Mouse (Mus musculus): ENCODE results near the gene Gm28778. TPM values are rescaled to one million over a fixed set of nuclear protein-coding genes. Genes with fewer than 3 reads are reported as not detected.

Gene Gm28778
- polyA plus RNA-seq (2017; shearing (Covaris generic)): not detected

DNA sequence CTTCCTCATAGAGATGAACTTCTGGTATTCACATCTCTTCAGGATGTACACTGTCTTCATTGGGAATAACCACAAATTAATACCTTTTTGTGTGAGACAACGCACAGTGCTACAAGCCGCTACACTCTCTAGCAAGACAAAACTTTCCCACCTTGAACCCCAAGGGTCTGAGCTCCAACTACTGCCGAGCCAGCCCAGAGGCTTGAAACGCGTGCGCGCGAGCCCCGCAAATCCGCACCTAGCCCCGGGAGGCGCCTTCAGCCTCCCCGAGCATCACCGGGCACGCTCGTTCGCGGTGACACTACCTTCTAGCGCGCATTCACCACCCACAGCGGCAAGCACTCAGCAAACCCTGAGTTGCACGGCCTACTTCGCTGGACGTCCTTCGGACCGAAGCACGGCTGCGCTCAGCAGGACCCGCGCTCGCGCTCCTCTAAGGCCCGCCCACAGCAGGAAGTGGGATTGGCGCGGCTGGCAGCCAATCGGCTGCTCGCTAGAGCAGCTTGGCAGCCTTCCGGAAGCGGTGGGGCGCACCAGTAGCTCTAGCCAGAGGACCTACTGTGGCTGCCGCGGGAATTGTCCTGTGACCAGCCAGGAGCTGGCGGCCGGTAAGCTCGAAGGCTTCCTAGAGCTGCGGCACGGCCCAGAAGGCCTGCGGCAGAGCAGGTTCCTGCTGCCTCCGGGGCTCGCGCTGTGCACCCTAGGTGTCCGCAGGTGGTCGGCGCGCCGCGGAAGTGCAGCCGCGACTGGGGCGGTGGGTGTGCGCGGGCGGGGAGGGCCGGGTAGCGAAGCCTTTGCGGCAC lies at the start of gene Gm28778, which contains the start of the genes Pms1 and Ormdl1:
TSS of gene Gm28778 (plus strand) at position 531 of the 803 bp plus-strand sequence.
TSS of gene Pms1 (minus strand) at position 438 of the 803 bp plus-strand sequence.
TSS of gene Ormdl1 (plus strand) at position 515 of the 803 bp plus-strand sequence.

DNA sequence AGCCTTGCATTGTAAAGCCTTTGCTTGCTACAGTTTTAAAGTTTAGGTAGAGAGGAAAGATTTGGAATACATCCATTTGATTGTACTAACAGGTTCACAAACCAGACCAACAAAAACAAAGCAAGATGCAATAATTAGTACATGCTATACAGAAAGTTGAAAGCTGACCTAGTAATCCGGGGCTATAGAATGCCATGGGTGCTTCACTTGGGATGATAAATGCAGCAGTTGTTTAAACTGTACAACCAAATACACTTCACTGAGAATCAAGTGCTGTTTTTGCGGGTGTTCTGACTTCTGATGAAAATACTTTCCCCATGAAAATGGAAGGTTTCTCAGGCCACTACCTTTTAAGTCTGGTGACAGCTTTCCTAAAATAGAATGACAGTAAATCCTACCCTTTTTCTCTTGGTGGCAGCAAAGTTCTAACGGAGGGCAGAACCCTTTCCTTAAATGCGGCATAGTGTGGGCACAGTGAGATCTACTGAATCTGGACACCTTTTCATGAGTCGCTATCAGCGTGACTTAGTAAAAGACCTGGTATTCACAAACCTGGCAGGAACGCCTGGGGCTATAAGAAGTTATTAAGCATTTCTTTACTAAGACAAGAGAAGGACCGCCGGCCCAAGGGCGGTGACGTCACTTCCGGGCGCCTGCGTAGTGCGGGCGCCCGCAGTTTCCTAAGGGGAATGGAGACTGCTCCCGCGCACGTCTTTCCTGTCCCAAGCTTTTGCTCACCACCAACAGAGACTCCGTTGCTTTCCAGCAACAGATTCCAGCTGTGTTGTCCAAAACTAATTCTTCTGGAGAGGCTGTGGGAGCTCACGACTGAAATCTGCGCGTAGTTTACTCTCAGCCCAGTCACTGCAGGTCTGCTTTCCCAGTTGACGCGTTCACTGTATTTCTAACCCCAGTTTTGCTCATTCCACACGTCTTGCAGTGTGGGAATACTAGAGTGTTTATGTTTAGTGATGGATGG lies 16.4 kb downstream of the Gm28778 start, which contains the start of gene Osgepl1:
TSS of gene Osgepl1 (plus strand) at position 636 of the 979 bp plus-strand sequence.

DNA sequence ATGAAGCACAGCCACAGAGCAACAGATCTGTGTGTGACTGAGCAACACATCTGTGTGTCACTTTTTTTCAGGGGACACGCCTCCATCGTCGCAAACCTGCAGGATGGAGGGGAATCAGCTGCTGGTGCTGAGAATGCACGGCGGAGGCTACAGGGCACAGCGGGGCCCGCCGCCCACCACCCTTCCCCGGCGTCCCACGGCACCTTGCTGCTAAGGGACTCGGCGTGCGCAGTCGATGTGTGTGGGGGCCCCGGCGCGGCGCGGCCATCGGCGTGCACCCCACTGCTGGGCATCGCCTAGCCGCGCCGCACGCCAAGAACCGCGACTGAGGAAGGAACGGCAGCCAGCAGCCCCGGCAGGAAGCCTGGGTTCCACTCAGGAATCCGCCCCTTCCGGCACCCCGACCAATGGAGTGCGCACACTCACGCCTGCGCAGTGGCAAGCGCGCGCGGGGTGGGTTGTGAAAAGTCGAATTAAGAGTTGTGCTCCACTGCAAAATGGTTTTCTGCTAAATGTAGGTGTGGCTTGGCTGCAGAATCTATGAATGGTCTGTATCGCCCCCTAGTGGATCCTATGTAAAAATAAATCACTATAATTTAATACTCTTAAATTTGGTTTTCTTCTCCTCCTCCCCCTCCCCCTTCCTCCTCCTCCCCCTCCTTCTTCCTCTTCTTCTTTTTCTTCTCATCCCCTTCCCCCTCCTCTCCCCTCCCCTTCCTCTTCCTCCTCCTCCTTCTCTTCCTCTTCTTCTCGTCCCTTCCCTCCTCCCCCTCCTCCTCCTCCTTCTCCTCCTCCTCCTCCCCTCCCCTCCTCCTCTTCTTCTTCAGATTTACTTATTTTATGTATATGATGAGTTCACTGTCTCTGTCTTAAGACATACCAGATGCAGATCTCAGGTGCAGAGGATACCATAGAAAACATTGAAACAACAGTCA lies 55.7 kb downstream of the Gm28778 start, which contains the start of the genes Asdurf, Gm28551 and Asnsd1:
TSS of gene Asdurf (minus strand) at position 293 of the 935 bp plus-strand sequence.
TSS of gene Gm28551 (minus strand) at position 341 of the 935 bp plus-strand sequence.
TSS of gene Asnsd1 (minus strand) at position 426 of the 935 bp plus-strand sequence.

Other genes starting within 250 kb of the Gm28778 start
- gene Mstn, start 235.5 kb upstream of the Gm28778 start, polyA plus RNA-seq (2017; shearing (Covaris generic)): not detected
- not detected for gene 1700019A02Rik, start 109.5 kb upstream of the Gm28778 start, polyA plus RNA-seq (2017; shearing (Covaris generic))
- gene Pms1, start 93 bp upstream of the Gm28778 start, polyA plus RNA-seq (2017; shearing (Covaris generic)): 16.5 TPM
- gene Ormdl1, start within 50 bp of the Gm28778 start, polyA plus RNA-seq (2017; shearing (Covaris generic)): 40.1 TPM
- gene Osgepl1, start 16.5 kb downstream of the Gm28778 start, polyA plus RNA-seq (2017; shearing (Covaris generic)): 9.9 TPM
- not detected for gene Asdurf, start 55.5 kb downstream of the Gm28778 start, polyA plus RNA-seq (2017; shearing (Covaris generic))
- not detected for gene Gm28551, start 55.6 kb downstream of the Gm28778 start, polyA plus RNA-seq (2017; shearing (Covaris generic))
- 46.6 TPM for gene Asnsd1, start 55.6 kb downstream of the Gm28778 start, polyA plus RNA-seq (2017; shearing (Covaris generic))